ENCODE assay signal across 8 mouse cellular contexts in genomic region chr19:56822448-56822836, GRCm38 (mm10). TPM values are rescaled to one million over a fixed set of nuclear protein-coding genes. Genes with fewer than 3 reads are reported as not detected.
DNase-seq lines count a peak whose midpoint lies in the region; ATAC-seq and TF ChIP-seq lines count a peak whose summit lies in the region.

No protein-coding gene starts in this region.

- DNase-seq in cerebellum, adult 8-10 months, result no peak
- no peak for DNase-seq in thymus, adult 2 months
- no peak for DNase-seq in thymus, postnatal 36 days
- no peak for DNase-seq in embryo, embryonic 10 days (ENCODE audit: low spot score)
- no peak for DNase-seq in ovary, adult 18-20 months (ENCODE audit: low spot score)
- DNase-seq in layer of hippocampus, adult 11-12 months (ENCODE audit: low spot score), result no peak

- no peaks in the 10 kb centered on the region for H3K9me3 ChIP-seq in liver, embryonic 16.5 days (replicated peaks; ENCODE audit: control insufficient read depth, low read length)

- TF ChIP-seq POLR2A in thymus, adult 2 months (IDR thresholded peaks at IDR 0.05; ENCODE audit: control insufficient read depth, extremely low read depth, insufficient read depth, low read length, poor library complexity), result no peak

- H3K4me1 ChIP-seq in thymus, adult 2 months (replicated peaks; ENCODE audit: control insufficient read depth, insufficient read depth, low read length), result peaks cover 8% of the 10 kb centered on the region
- peaks cover 20% of the 10 kb centered on the region for H3K4me1 ChIP-seq in liver, embryonic 16.5 days (ENCODE audit: control insufficient read depth, low read depth, low read length)

- peak overlapping the region; percentile 10 for H3K4me3 ChIP-seq in thymus, adult 2 months (ENCODE audit: control insufficient read depth, insufficient read depth, low read length)
- peak overlapping the region; percentile 99 for H3K4me3 ChIP-seq in liver, embryonic 16.5 days (ENCODE audit: low read depth, low read length)

- peak overlapping the region; percentile 44; the same call in 1 of the 2 replicates for H3K9ac ChIP-seq in liver, embryonic 16.5 days (ENCODE audit: low read depth, low read length)

- WGBS in thymus, adult 2 months, result 20% methylated on average over 10 of the region's 10 CpGs
- WGBS in liver, embryonic 16.5 days (ENCODE audit: insufficient replicate concordance), result 18% methylated on average over 10 of the region's 10 CpGs

- H3K4me2 ChIP-seq in liver, embryonic 16.5 days (ENCODE audit: low read depth, low read length), result peak overlapping the region; percentile 83

- no peaks in the 10 kb centered on the region; the same call in 1 of the 2 replicates for H3K27me3 ChIP-seq in thymus, adult 2 months (ENCODE audit: control insufficient read depth, insufficient read depth, low read length)
- peaks cover 10% of the 10 kb centered on the region; the same call in 1 of the 2 replicates for H3K27me3 ChIP-seq in liver, embryonic 16.5 days (ENCODE audit: control insufficient read depth, insufficient read depth, low read depth, low read length)

- TF ChIP-seq CTCF in thymus, adult 2 months (IDR thresholded peaks at IDR 0.05; ENCODE audit: borderline replicate concordance, control insufficient read depth, extremely low read depth, insufficient read depth, low read length, poor library complexity), result no peak

- H3K36me3 ChIP-seq in thymus, adult 2 months (ENCODE audit: control insufficient read depth, insufficient read depth, low read length), result no peaks in the 10 kb centered on the region
- H3K36me3 ChIP-seq in liver, embryonic 16.5 days (ENCODE audit: control insufficient read depth, insufficient read depth), result no peaks in the 10 kb centered on the region

- ATAC-seq in cerebellum, adult (ENCODE audit: insufficient number of reproducible peaks, low FRiP score, low TSS enrichment), result 0 out of 2 replicates have a peak, but pooled peaks have one; percentile 16
- ATAC-seq in liver, embryonic 16.5 days (ENCODE audit: low read depth), result 0 out of 2 replicates have a peak, but pooled peaks have one; percentile 1

- H3K27ac ChIP-seq in thymus, adult 2 months (ENCODE audit: control insufficient read depth, insufficient read depth, low read length), result no peak overlapping the region
- no peak overlapping the region for H3K27ac ChIP-seq in liver, embryonic 16.5 days (ENCODE audit: low read length)

RNA-seq across cellular contexts. Expression of gene Ccdc186, which starts 0.5 kb away (rescaled TPM):
- 5.7 and 5.9 TPM in 2 replicates for polyA plus RNA-seq in thymus, adult 2 months (2012; rRNA removed)
- 5.2 and 5.6 TPM in 2 replicates for polyA plus RNA-seq in liver, embryonic 16.5 days (2015; fragmentation: Nextera tagmentation; extraction: Ambion mirVana)

RNA-seq across cellular contexts. Expression of gene Tdrd1, which starts 3.6 kb away (rescaled TPM):
- polyA plus RNA-seq in thymus, adult 2 months (2012; rRNA removed), result 0.09 and 0.10 TPM in 2 replicates
- 0.02 TPM in 2 replicates for polyA plus RNA-seq in liver, embryonic 16.5 days (2015; fragmentation: Nextera tagmentation; extraction: Ambion mirVana)

RNA-seq across cellular contexts. Expression of gene Vwa2, which starts 51.6 kb away (rescaled TPM):
- polyA plus RNA-seq in thymus, adult 2 months (2012; rRNA removed), result 0.40 and 0.54 TPM in 2 replicates
- polyA plus RNA-seq in liver, embryonic 16.5 days (2015; fragmentation: Nextera tagmentation; extraction: Ambion mirVana), result 0.02 TPM in 2 replicates
